Mouse (Mus musculus): Measurements from ENCODE around the gene Gm7579. TPM values are rescaled to one million over a fixed set of nuclear protein-coding genes. Genes with fewer than 3 reads are reported as not detected.
"Not testable (repeated sequence)": the region's sequence is repeated elsewhere in the genome, so short reads cannot be mapped to it uniquely, and the experiment has no call there.

The Gm7579 gene
- not detected in 2 replicates for polyA plus RNA-seq (2011; ENCODE audit: insufficient read length, low read depth, missing spikeins)

DNA sequence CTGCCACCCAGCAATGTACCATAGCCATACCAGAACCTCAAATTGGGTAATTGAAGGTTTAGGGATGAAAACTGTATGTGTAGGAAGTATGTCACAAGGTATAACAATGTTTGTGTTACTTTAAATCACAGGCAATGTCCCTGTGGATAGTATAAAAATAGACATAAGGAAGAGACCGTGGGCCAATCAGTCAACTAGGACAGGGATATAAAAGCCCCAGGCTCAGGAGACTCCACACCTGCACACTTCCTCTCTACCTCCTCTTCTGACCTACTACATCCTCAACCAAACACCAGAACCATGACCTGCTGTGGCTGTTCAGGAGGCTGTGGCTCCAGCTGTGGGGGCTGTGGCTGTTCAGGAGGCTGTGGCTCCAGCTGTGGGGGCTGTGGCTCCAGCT is at the start of gene Gm7579:
Gm7579 (plus strand) TSS at position 301 of the 400 bp plus-strand sequence.
- Histone ChIP-seq H3K27ac (ENCODE audit: insufficient read depth, low read length) (no peak within 1 kb of the TSS), H3K4me1 (ENCODE audit: control insufficient read depth, insufficient read depth, low read length) (no peaks in the 10 kb centered on the region), H3K4me3 (ENCODE audit: insufficient read depth, low read length) (no peak within 1 kb of the TSS)
- TF ChIP-seq POLR2A (IDR thresholded peaks at IDR 0.05; ENCODE audit: low read depth, low read length) (no peak), CTCF (IDR thresholded peaks at IDR 0.05; ENCODE audit: borderline replicate concordance, insufficient read depth, low read length) (no peak)

GRCm38 (mm10) chr7:142165639-142166038 is 46.0 kb upstream of the Gm7579 start, which contains the start of gene Gm4553:
Gene Gm4553, minus strand, starts transcription at chr7:142165739.
- not testable (repeated sequence) for H3K4me1 ChIP-seq (ENCODE audit: control insufficient read depth, insufficient read depth, low read length); H3K4me3 ChIP-seq (ENCODE audit: insufficient read depth, low read length); H3K27ac ChIP-seq (ENCODE audit: insufficient read depth, low read length)

GRCm38 (mm10) chr7:142169836-142170235 is 41.8 kb upstream of the Gm7579 start:
- H3K27ac ChIP-seq (ENCODE audit: insufficient read depth, low read length) = no peak overlapping the region
- no peaks in the 10 kb centered on the region for H3K4me1 ChIP-seq (ENCODE audit: control insufficient read depth, insufficient read depth, low read length)
- TF ChIP-seq POLR2A (IDR thresholded peaks at IDR 0.05; ENCODE audit: low read depth, low read length) (no peak), CTCF (IDR thresholded peaks at IDR 0.05; ENCODE audit: borderline replicate concordance, insufficient read depth, low read length) (no peak)
- no peak overlapping the region for H3K4me3 ChIP-seq (ENCODE audit: insufficient read depth, low read length)

DNA sequence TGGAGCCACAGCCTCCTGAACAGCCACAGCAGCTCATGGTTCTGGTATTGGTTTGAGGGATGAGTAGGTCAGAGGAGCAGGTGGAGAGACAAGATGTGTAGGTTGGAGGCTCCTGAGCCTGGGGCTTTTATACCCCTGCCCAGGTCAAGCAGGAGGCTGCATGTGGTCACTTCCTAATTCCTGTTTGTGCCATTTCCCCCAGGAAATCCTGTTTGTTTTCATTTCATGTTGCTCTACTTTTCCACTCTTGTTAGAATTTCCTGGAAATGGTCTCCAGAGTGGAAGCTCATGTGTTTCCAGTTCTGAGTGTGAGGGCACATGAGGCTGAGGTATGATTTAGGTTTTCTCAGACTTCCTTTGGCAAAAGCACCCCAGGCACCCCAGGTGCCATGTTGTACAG is 35.8 kb upstream of the Gm7579 start, which contains the start of gene Krtap5-2:
Krtap5-2 (minus strand) TSS at position 101 of the 400 bp plus-strand sequence.
- not testable (repeated sequence) for H3K4me1 ChIP-seq (ENCODE audit: control insufficient read depth, insufficient read depth, low read length); H3K27ac ChIP-seq (ENCODE audit: insufficient read depth, low read length); H3K4me3 ChIP-seq (ENCODE audit: insufficient read depth, low read length)

GRCm38 (mm10) chr7:142178685-142179084 is 33.0 kb upstream of the Gm7579 start:
- TF ChIP-seq POLR2A (IDR thresholded peaks at IDR 0.05; ENCODE audit: low read depth, low read length) = no peak
- no peak for TF ChIP-seq CTCF (IDR thresholded peaks at IDR 0.05; ENCODE audit: borderline replicate concordance, insufficient read depth, low read length)
- Histone ChIP-seq H3K27ac (ENCODE audit: insufficient read depth, low read length) (no peak overlapping the region), H3K4me1 (ENCODE audit: control insufficient read depth, insufficient read depth, low read length) (no peaks in the 10 kb centered on the region), H3K4me3 (ENCODE audit: insufficient read depth, low read length) (no peak overlapping the region)

- Histone ChIP-seq H3K27ac (ENCODE audit: insufficient read depth, low read length) (no peak overlapping the region), H3K4me1 (ENCODE audit: control insufficient read depth, insufficient read depth, low read length) (no peaks in the 10 kb centered on the region), H3K4me3 (ENCODE audit: insufficient read depth, low read length) (no peak overlapping the region)
- no peak for TF ChIP-seq POLR2A (IDR thresholded peaks at IDR 0.05; ENCODE audit: low read depth, low read length)
- no peak for TF ChIP-seq CTCF (IDR thresholded peaks at IDR 0.05; ENCODE audit: borderline replicate concordance, insufficient read depth, low read length)
These were observed 30.6 kb upstream of the Gm7579 start for GRCm38 (mm10) chr7:142181021-142181420.

DNA sequence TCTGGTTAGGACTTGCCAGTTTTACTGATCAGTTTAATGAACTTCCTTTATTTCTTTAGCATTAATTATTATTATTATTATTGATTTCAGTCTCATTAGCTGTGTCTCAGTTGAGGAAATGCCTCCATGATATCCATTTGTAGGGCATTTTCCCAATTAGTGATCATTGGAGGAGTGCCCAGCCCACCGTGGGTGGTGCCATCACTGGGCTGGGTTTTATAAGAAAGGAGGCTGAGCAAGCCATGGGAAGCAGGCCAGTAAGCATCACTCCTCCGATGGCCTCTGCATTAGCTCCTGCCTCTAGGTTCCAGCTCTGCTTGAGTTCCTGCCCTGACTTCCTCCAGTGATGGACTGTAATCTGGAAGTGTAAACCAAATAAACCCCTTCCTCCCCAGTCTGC is 23.5 kb upstream of the Gm7579 start:
- TF ChIP-seq POLR2A (IDR thresholded peaks at IDR 0.05; ENCODE audit: low read depth, low read length) (no peak), CTCF (IDR thresholded peaks at IDR 0.05; ENCODE audit: borderline replicate concordance, insufficient read depth, low read length) (no peak)
- no peaks in the 10 kb centered on the region for H3K4me1 ChIP-seq (ENCODE audit: control insufficient read depth, insufficient read depth, low read length)
- no peak overlapping the region for H3K27ac ChIP-seq (ENCODE audit: insufficient read depth, low read length)
- H3K4me3 ChIP-seq (ENCODE audit: insufficient read depth, low read length) = no peak overlapping the region

DNA sequence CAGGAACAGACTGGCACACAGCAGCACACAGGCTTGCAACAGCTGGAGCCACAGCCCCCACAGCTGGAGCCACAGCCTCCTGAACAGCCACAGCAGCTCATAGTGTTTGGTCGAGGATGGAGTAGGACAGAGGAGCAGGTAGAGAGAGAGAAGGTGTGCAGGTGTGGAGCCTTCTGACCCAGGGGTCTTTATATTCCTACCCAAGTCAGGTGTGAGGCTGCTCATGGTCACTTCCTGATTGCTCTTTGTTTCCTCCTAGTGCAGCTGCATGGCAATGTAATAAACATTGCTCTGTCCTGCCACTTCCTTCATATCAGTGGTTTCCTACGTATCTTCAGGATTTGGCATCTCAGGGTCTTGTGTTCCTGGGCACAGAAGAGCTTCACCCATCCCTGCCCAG is 21.4 kb upstream of the Gm7579 start, which contains the start of gene Gm10153:
Gm10153 (minus strand) TSS at position 101 of the 400 bp plus-strand sequence.
- H3K27ac ChIP-seq (ENCODE audit: insufficient read depth, low read length) = no peak within 1 kb of the TSS
- no peaks in the 10 kb centered on the region for H3K4me1 ChIP-seq (ENCODE audit: control insufficient read depth, insufficient read depth, low read length)
- no peak within 1 kb of the TSS for H3K4me3 ChIP-seq (ENCODE audit: insufficient read depth, low read length)
- TF ChIP-seq CTCF (IDR thresholded peaks at IDR 0.05; ENCODE audit: borderline replicate concordance, insufficient read depth, low read length) (no peak), POLR2A (IDR thresholded peaks at IDR 0.05; ENCODE audit: low read depth, low read length) (no peak)

DNA sequence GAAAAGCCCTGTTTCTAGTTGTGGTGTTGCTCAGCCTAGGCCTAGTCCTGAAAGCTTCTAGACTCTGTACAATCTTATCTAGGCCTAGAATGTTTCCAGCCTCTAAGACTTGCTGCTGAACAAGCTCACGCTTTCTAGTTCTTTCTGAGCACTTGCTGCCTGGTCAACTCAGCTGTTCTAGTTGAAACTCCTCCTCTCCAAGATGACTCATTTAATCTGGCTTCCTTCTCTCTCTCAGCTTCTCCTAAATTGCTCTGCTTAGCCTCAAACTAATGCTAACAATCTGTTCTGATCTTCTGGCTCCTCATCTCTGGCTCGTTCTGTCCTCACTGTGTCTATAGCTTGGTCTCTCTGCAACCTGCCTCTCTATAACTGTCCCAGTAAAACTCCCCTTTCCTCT is 12.9 kb upstream of the Gm7579 start:
- no peak overlapping the region for H3K27ac ChIP-seq (ENCODE audit: insufficient read depth, low read length)
- TF ChIP-seq CTCF (IDR thresholded peaks at IDR 0.05; ENCODE audit: borderline replicate concordance, insufficient read depth, low read length) (no peak), POLR2A (IDR thresholded peaks at IDR 0.05; ENCODE audit: low read depth, low read length) (no peak)
- no peak overlapping the region for H3K4me3 ChIP-seq (ENCODE audit: insufficient read depth, low read length)
- no peaks in the 10 kb centered on the region for H3K4me1 ChIP-seq (ENCODE audit: control insufficient read depth, insufficient read depth, low read length)

- H3K27ac ChIP-seq (ENCODE audit: insufficient read depth, low read length) = no peak within 1 kb of the TSS
- H3K4me1 ChIP-seq (ENCODE audit: control insufficient read depth, insufficient read depth, low read length) = no peaks in the 10 kb centered on the region
- no peak for TF ChIP-seq POLR2A (IDR thresholded peaks at IDR 0.05; ENCODE audit: low read depth, low read length)
- TF ChIP-seq CTCF (IDR thresholded peaks at IDR 0.05; ENCODE audit: borderline replicate concordance, insufficient read depth, low read length) = no peak
- H3K4me3 ChIP-seq (ENCODE audit: insufficient read depth, low read length) = no peak within 1 kb of the TSS
These were observed 10.6 kb upstream of the Gm7579 start, which contains the start of gene Krtap5-3 for GRCm38 (mm10) chr7:142201064-142201463. Gene Krtap5-3, plus strand, starts transcription at chr7:142201364.

DNA sequence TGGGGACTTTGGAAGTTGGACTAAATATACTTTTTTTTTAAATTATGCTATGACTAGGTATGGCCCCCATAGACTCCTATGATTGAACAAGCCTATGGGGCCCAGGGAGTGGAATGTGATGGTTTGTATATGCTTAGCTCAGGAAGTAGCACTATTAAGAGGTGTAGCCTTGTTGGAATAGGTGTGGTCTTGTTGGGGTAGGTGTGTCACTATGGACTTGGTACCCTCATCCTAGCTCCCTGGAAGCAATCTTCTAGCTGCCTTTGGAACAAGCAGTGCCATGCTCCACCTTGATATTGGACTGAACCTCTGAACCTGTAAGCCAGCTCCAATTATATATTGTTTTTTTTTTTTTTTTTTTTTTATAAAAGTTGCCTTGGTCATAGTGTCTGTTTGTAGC is 6.2 kb upstream of the Gm7579 start:
- TF ChIP-seq CTCF (IDR thresholded peaks at IDR 0.05; ENCODE audit: borderline replicate concordance, insufficient read depth, low read length) (no peak), POLR2A (IDR thresholded peaks at IDR 0.05; ENCODE audit: low read depth, low read length) (no peak)
- no peak overlapping the region for H3K27ac ChIP-seq (ENCODE audit: insufficient read depth, low read length)
- no peaks in the 10 kb centered on the region for H3K4me1 ChIP-seq (ENCODE audit: control insufficient read depth, insufficient read depth, low read length)
- H3K4me3 ChIP-seq (ENCODE audit: insufficient read depth, low read length) = no peak overlapping the region

DNA sequence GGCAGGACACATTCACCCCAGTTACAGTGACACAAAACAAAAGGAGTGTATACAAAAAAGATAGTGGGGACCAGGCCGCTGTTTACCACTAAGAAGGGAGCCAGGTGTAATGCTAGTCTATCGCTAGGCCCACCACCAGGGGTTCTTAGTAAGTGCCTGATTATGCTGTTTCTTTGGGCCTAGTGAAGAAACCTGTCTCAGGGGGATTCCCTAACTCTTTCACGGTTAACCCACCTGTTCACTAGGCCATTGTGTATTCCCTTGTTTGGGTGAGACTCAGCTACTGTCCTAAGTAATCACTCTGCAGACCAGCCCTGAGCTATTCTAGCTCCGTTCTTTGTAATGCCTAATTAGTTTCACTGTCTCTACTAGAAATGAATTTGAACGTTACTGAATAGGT is 4.8 kb upstream of the Gm7579 start:
- not testable (repeated sequence) for H3K4me1 ChIP-seq (ENCODE audit: control insufficient read depth, insufficient read depth, low read length); H3K4me3 ChIP-seq (ENCODE audit: insufficient read depth, low read length); H3K27ac ChIP-seq (ENCODE audit: insufficient read depth, low read length)

- H3K4me3 ChIP-seq (ENCODE audit: insufficient read depth, low read length); H3K4me1 ChIP-seq (ENCODE audit: control insufficient read depth, insufficient read depth, low read length); H3K27ac ChIP-seq (ENCODE audit: insufficient read depth, low read length): not testable (repeated sequence)
These were observed 477 bp downstream of the Gm7579 start for GRCm38 (mm10) chr7:142212136-142212535.
